ENCODE assay signal across 9 mouse cellular contexts in genomic region chr11:55418704-55419061, GRCm38 (mm10). TPM values are rescaled to one million over a fixed set of nuclear protein-coding genes. Genes with fewer than 3 reads are reported as not detected.
DNase-seq lines count a peak whose midpoint lies in the region; ATAC-seq and TF ChIP-seq lines count a peak whose summit lies in the region.
"Had no signal": no experiment of that assay in that cellular context is flagged by ENCODE, and none has a peak within 500 bp of the region (broad histone marks: within the 10 kb centered on the region; RNA-seq: fewer than 3 reads in every experiment).

No protein-coding gene starts in this region.

- no peak for TF ChIP-seq CTCF in cortical plate, adult 2 months (IDR thresholded peaks at IDR 0.05; ENCODE audit: extremely low read depth, insufficient read depth, low read length)

- peak overlapping the region; percentile 96 for H3K4me2 ChIP-seq in heart, embryonic 13.5 days
- H3K4me2 ChIP-seq in hindbrain, embryonic 11.5 days (replicated peaks; ENCODE audit: low read depth, low read length): peak overlapping the region; percentile 56
- peak overlapping the region; percentile 60 for H3K4me2 ChIP-seq in midbrain, embryonic 11.5 days

- intact Hi-C loops in heart, postnatal 25 days (cut with DNase I): loop anchor here (2.0 kb wide), 1 partner anchor 22 kb away; no protein-coding TSS in a partner anchor

- 5% methylated on average over 3 of the region's 3 CpGs for WGBS in heart, embryonic 13.5 days
- WGBS in hindbrain, embryonic 11.5 days: 16% methylated on average over 3 of the region's 3 CpGs
- WGBS in midbrain, embryonic 11.5 days: 13% methylated on average over 3 of the region's 3 CpGs

- ATAC-seq in heart, embryonic 13.5 days (ENCODE audit: extremely low read depth, insufficient number of reproducible peaks, low FRiP score, low TSS enrichment): no peak
- no peak for ATAC-seq in hindbrain, embryonic 11.5 days (ENCODE audit: low FRiP score)
- peak; percentile 17; the same call in 1 of the 2 replicates for ATAC-seq in midbrain, embryonic 11.5 days (ENCODE audit: low FRiP score)
- ATAC-seq in CD4-positive, CD25-positive, alpha-beta regulatory T cell, adult 4 months: no peak

- peak overlapping the region; percentile 71 for H3K4me3 ChIP-seq in heart, embryonic 13.5 days
- peak overlapping the region; percentile 46 for H3K4me3 ChIP-seq in cortical plate, adult 2 months (ENCODE audit: insufficient read depth, low read length)
- H3K4me3 ChIP-seq in hindbrain, embryonic 11.5 days (ENCODE audit: low read depth, low read length): peak overlapping the region; percentile 43
- peak overlapping the region; percentile 34 for H3K4me3 ChIP-seq in midbrain, embryonic 11.5 days (ENCODE audit: low read depth, low read length)

- peaks cover 10% of the 10 kb centered on the region for H3K36me3 ChIP-seq in heart, embryonic 13.5 days
- no peaks in the 10 kb centered on the region for H3K36me3 ChIP-seq in hindbrain, embryonic 11.5 days (ENCODE audit: control insufficient read depth, insufficient read depth, low read length)
- no peaks in the 10 kb centered on the region for H3K36me3 ChIP-seq in midbrain, embryonic 11.5 days (ENCODE audit: control insufficient read depth, insufficient read depth, low read length)
- H3K36me3 ChIP-seq: G1E had no signal

- H3K27me3 ChIP-seq in heart, embryonic 13.5 days (replicated peaks): no peaks in the 10 kb centered on the region
- H3K27me3 ChIP-seq in hindbrain, embryonic 11.5 days (ENCODE audit: control insufficient read depth, insufficient read depth, low read length): no peaks in the 10 kb centered on the region
- H3K27me3 ChIP-seq in midbrain, embryonic 11.5 days (ENCODE audit: control insufficient read depth, insufficient read depth, low read length): no peaks in the 10 kb centered on the region

- no peak for DNase-seq in heart, postnatal 25 days (ENCODE audit: low spot score)
- DNase-seq in hindbrain, embryonic 11.5 days (ENCODE audit: low spot score): peak; percentile 37
- DNase-seq in midbrain, embryonic 11.5 days (ENCODE audit: low spot score, missing footprints): peak; percentile 89
- DNase-seq in urinary bladder, postnatal 14 days (ENCODE audit: low spot score): no peak
- DNase-seq in gastrocnemius, adult 8-10 months (ENCODE audit: low spot score in 2 of 2): no peak

- H3K9ac ChIP-seq in heart, embryonic 13.5 days: peak overlapping the region; percentile 96
- peak overlapping the region; percentile 68 for H3K9ac ChIP-seq in hindbrain, embryonic 11.5 days (ENCODE audit: low read depth, low read length)
- H3K9ac ChIP-seq in midbrain, embryonic 11.5 days (ENCODE audit: low read length): peak overlapping the region; percentile 66

- peaks cover 75% of the 10 kb centered on the region for H3K4me1 ChIP-seq in heart, embryonic 13.5 days
- peaks cover 5% of the 10 kb centered on the region for H3K4me1 ChIP-seq in cortical plate, adult 2 months (ENCODE audit: control insufficient read depth, insufficient read depth, low read length)
- peaks cover 12% of the 10 kb centered on the region for H3K4me1 ChIP-seq in hindbrain, embryonic 11.5 days (replicated peaks; ENCODE audit: control insufficient read depth, insufficient read depth, low read length)
- peaks cover 28% of the 10 kb centered on the region for H3K4me1 ChIP-seq in midbrain, embryonic 11.5 days (ENCODE audit: control insufficient read depth, insufficient read depth, low read length)

- H3K27ac ChIP-seq in heart, embryonic 13.5 days (replicated peaks): peak overlapping the region; percentile 98
- H3K27ac ChIP-seq in cortical plate, adult 2 months (ENCODE audit: insufficient read depth, low read length): peak overlapping the region; percentile 87
- peak overlapping the region; percentile 48; the same call in 1 of the 2 replicates for H3K27ac ChIP-seq in hindbrain, embryonic 11.5 days (ENCODE audit: low read depth, low read length)
- peak overlapping the region; percentile 20; the same call in 1 of the 2 replicates for H3K27ac ChIP-seq in midbrain, embryonic 11.5 days (ENCODE audit: low read depth, low read length)

- no peaks in the 10 kb centered on the region for H3K9me3 ChIP-seq in heart, embryonic 13.5 days
- no peaks in the 10 kb centered on the region for H3K9me3 ChIP-seq in hindbrain, embryonic 11.5 days (ENCODE audit: control insufficient read depth, low read length)
- no peaks in the 10 kb centered on the region for H3K9me3 ChIP-seq in midbrain, embryonic 11.5 days (ENCODE audit: control insufficient read depth, low read length)
- H3K9me3 ChIP-seq: G1E had no signal

- no peak for TF ChIP-seq POLR2A in cortical plate, adult 2 months (IDR thresholded peaks at IDR 0.05; ENCODE audit: extremely low read depth, insufficient read depth, low read length)

RNA-seq across cellular contexts. Expression of gene Sparc, which starts 4.3 kb away (rescaled TPM):
- 1,654 and 1,741 TPM in 2 replicates for polyA plus RNA-seq in heart, embryonic 13.5 days (2015; fragmentation: Nextera tagmentation; extraction: Ambion mirVana)
- total RNA-seq in heart, postnatal 25 days (2021): 100 to 1,000 TPM; 785 to 951 TPM
- 351 and 357 TPM in 2 replicates for polyA plus RNA-seq in cortical plate, adult 2 months (2012; rRNA removed)
- 528 and 573 TPM in 2 replicates for polyA plus RNA-seq in hindbrain, embryonic 11.5 days (2014; fragmentation: Nextera tagmentation; extraction: Ambion mirVana)
- 411 and 428 TPM in 2 replicates for polyA plus RNA-seq in midbrain, embryonic 11.5 days (2014; fragmentation: Nextera tagmentation; extraction: Ambion mirVana)
- total RNA-seq in gastrocnemius, adult 8-10 months (2022): 100 to 1,000 TPM in 3 of 4 experiments, 10 to 100 TPM in 1; 94.4 to 242 (median 133) TPM
- under 1 TPM in 1 of 2 experiments, not detected in 1; 0.28 TPM for polyA plus RNA-seq in CD4-positive, CD25-positive, alpha-beta regulatory T cell, adult 4 months (2017; shearing (Covaris generic))
- polyA plus RNA-seq: G1E had no signal

RNA-seq across cellular contexts. Expression of gene Atox1, which starts 42.4 kb away (rescaled TPM):
- polyA plus RNA-seq in heart, embryonic 13.5 days (2015; fragmentation: Nextera tagmentation; extraction: Ambion mirVana): 283 and 302 TPM in 2 replicates
- total RNA-seq in heart, postnatal 25 days (2021): 100 to 1,000 TPM; 113 to 124 TPM
- 194 and 219 TPM in 2 replicates for polyA plus RNA-seq in cortical plate, adult 2 months (2012; rRNA removed)
- polyA plus RNA-seq in hindbrain, embryonic 11.5 days (2014; fragmentation: Nextera tagmentation; extraction: Ambion mirVana): 248 and 262 TPM in 2 replicates
- polyA plus RNA-seq in midbrain, embryonic 11.5 days (2014; fragmentation: Nextera tagmentation; extraction: Ambion mirVana): 217 and 224 TPM in 2 replicates
- total RNA-seq in gastrocnemius, adult 8-10 months (2022): 10 to 100 TPM; 42.0 to 46.5 (median 45.9) TPM
- 100 to 1,000 TPM; 157 to 199 TPM for polyA plus RNA-seq in CD4-positive, CD25-positive, alpha-beta regulatory T cell, adult 4 months (2017; shearing (Covaris generic))

RNA-seq across cellular contexts. Expression of gene G3bp1, which starts 50.8 kb away (rescaled TPM):
- 111 and 113 TPM in 2 replicates for polyA plus RNA-seq in heart, embryonic 13.5 days (2015; fragmentation: Nextera tagmentation; extraction: Ambion mirVana)
- total RNA-seq in heart, postnatal 25 days (2021): 10 to 100 TPM; 39.7 to 42.8 TPM
- polyA plus RNA-seq in cortical plate, adult 2 months (2012; rRNA removed): 23.5 and 23.7 TPM in 2 replicates
- 199 and 220 TPM in 2 replicates for polyA plus RNA-seq in hindbrain, embryonic 11.5 days (2014; fragmentation: Nextera tagmentation; extraction: Ambion mirVana)
- polyA plus RNA-seq in midbrain, embryonic 11.5 days (2014; fragmentation: Nextera tagmentation; extraction: Ambion mirVana): 241 and 244 TPM in 2 replicates
- total RNA-seq in gastrocnemius, adult 8-10 months (2022): 10 to 100 TPM; 57.3 to 63.3 (median 62.0) TPM
- polyA plus RNA-seq in CD4-positive, CD25-positive, alpha-beta regulatory T cell, adult 4 months (2017; shearing (Covaris generic)): 10 to 100 TPM; 61.1 to 74.7 TPM

Comparison
In these comparisons a context has a peak if more than half of its experiments do, and no peak if none do; other contexts are left out.
1. H3K27ac ChIP-seq: peak in every context shown above with its lines; median percentile 98 in heart, embryonic 13.5 days; 87 in cortical plate, adult 2 months; 48 in hindbrain, embryonic 11.5 days; 20 in midbrain, embryonic 11.5 days.
2. DNase-seq: peak in hindbrain, embryonic 11.5 days (single experiment) and midbrain, embryonic 11.5 days (single experiment); none in heart, postnatal 25 days (single experiment), urinary bladder, postnatal 14 days (single experiment) and gastrocnemius, adult 8-10 months (0 of 2).
3. RNA of gene Sparc, which starts 4.3 kb away (polyA plus RNA-seq): 1,654 to 1,741 TPM in heart, embryonic 13.5 days, 528 to 573 TPM in hindbrain, embryonic 11.5 days, 411 to 428 TPM in midbrain, embryonic 11.5 days and 351 to 357 TPM in cortical plate, adult 2 months; 0.28 TPM in CD4-positive, CD25-positive, alpha-beta regulatory T cell, adult 4 months; every median in the first group is over 100 times any median in the second.
4. Peak in every context shown above with its lines, with median percentiles within 50 percentile points of each other: H3K4me2 ChIP-seq, H3K4me3 ChIP-seq and H3K9ac ChIP-seq.